Mouse (Mus musculus) megakaryocyte, adult 5-6 weeks (primary cell): ENCODE data around the gene Emd. TPM values are rescaled to one million over a fixed set of nuclear protein-coding genes. Genes with fewer than 3 reads are reported as not detected.
A peak's percentile ranks its signal among the peaks of the same experiment; 100 is the strongest.
"Not testable (repeated sequence)": the region's sequence is repeated elsewhere in the genome, so short reads cannot be mapped to it uniquely, and the experiment has no call there.

Experiments
- ATAC-seq: 2 replicates; pipeline ENCODE4 v1.8.0; 2016; ENCODE audit warnings: mild to moderate bottlenecking, inconsistent platforms; ENCODE audit not compliant: poor library complexity, severe bottlenecking
- total RNA-seq, 2 experiments: library from RNA; stranded (forward) in 1 of 2; stranded (reverse) in 1 of 2; fragments of 153-499, 151-499 nt in 1 of 2; fragments of 221-1000, 200-1000 nt in 1 of 2; gene quantifications; 2 replicates each; pipeline versions ENCODE4 v1.2.3 to v1.2.4; 2015 to 2017

The Emd gene
- 89.4 and 95.2 TPM in 2 replicates for total RNA-seq (2015)
- 73.3 and 99.8 TPM in 2 replicates for total RNA-seq (2017)

DNA sequence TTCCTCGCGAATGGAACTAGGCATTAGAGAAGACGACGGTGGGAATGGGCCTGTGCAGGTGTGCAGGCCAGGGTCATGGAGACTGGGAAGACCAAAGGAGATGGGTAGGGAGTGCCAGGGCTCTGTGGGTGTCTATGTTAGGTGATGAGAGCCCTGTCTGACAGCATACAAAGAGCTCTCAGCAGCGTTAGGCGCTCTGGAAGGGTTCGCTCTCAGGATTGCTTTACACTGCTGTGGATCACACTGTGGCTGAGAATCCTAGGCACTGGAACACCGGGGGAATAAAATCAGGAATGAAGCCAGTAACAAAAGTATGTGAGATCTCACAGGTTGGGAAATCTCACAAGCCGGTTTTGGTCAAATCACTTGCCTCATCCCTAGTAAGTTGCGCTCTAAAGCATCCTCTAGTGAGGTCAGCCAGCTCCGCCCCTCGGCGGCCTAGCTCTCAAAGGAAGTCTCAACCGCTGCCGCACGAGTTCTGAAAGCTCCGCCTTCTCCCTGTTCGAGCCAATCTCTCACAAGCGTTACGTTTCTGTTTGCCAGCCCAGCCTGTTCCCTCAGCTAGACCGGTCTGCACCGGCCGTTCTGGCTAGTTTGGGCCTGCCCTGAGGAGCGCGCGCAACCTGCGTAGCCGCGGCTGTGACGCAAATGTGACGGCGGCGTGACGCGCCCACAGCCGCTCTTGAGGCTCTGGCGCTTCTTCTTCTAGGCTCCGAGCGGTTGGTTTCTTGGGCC is at the start of gene Emd:
Emd (plus strand) TSS at position 535 of the 735 bp plus-strand sequence.
- ATAC-seq = peak; percentile 90

DNA sequence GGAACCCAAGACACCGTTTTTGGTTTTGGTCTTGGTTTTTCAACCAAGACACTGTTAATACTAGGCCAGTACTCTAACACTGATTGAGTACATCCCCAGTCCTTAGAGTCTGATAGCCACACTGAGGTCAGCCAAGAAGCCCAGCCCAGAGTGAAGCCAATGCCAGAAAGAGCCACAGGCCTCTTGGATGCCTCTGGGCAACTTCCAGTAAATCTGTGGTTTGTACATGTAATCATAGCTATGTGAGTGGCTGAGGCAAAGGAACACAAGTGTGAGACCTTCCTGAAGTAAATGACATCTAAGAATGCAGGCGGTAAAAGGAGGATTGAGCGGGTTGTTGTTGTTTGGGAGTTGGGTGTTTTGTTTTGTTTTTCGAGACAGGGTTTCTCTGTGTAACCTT is 36.0 kb upstream of the Emd start:
- no peak for ATAC-seq

DNA sequence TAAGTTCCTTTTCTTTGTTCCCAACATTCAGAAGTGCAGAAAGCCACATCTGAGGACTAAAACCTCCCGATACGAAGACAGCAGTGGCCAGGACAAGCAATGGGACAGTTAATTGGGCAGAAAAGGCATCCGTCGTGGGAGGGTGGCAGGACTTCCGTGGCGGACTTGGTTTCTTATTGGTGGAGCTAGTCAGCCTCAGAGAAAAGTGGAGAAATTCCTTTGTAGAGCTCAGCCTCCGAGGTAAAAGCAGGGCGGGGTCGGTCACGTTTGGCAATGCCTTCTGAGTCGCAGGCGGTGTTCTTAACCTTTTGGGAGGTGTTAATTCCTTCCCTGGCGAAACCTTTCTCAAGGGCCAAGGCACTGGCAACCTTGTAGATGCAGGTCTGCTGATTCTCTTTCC is 35.0 kb upstream of the Emd start:
- no peak for ATAC-seq

DNA sequence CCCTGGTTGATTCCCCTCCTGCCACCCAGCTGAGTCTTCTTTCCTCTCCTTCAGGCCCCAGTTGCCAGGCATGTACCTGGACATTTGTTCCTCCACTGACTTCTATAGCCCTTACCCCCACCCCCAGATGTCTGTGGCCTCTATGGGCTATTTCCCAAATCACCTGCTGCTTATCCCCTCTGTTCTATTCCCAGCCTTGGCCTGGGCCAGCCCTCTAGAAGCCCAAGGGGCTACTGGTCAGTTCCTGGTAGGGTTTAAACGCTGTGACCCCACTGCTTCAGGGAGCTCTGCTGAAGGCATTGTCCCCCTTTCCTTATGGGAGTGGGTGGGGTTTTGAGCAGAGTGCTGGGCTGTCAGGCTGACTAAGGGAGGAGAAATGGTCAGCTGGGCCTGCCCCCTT is 34.4 kb upstream of the Emd start:
- ATAC-seq = not testable (repeated sequence)

DNA sequence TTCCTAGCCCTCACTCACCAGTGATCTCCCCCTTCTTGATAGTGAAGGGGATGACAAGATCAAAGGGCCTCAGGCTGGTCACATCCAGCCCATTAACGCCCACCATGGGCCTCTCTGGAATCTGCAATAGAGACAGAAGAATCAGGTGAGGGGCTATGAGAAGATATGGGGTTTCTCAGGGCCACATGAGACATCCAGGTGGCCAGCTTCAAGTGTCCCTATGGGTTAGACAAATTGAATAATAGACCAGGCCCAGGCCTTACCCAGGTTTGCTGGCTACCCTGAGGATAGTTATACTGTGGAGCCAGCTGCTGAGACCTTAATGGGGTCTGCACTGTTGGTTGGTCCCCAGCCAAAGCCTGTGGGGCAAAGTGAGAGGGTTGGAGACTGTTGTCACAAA is 24.4 kb upstream of the Emd start:
- no peak for ATAC-seq

DNA sequence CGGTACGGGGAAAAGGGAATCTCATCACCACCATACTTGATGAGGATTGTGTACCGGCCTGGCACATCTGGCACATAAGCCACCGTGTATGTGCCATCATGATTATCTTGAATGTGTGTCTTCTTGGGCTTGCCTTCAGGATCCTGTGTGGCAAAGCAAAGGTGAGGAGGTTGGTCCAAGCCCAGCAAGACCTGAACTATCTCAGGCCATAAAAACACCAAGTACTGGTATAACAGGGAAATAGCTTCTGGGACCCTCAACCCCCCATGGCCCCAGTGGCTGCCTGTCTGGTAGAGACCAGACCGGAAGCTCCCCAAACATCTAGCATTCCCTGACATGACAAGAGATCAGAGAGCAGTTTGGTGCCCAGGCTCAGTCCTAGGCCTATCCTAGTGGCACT is 21.3 kb upstream of the Emd start:
- ATAC-seq = no peak

DNA sequence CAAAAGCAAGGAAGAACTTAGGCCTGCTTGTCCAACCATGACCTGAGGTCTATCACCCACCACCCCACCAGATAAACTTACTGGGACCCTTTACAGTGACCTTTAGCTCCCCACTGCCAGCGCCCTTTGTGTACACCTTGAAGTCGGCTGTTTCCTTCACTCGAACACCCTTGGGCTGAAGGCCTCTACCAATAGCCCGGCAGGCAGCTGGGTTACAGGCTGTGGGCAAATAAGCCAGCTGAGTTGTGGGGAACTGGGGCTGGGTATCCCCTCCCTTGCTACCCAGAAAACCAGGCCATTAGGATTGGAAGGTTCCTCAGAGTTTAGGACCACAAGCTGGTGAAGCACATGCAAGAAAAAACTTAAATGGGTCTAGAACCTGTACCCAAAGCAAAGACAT is 14.2 kb upstream of the Emd start:
- no peak for ATAC-seq

DNA sequence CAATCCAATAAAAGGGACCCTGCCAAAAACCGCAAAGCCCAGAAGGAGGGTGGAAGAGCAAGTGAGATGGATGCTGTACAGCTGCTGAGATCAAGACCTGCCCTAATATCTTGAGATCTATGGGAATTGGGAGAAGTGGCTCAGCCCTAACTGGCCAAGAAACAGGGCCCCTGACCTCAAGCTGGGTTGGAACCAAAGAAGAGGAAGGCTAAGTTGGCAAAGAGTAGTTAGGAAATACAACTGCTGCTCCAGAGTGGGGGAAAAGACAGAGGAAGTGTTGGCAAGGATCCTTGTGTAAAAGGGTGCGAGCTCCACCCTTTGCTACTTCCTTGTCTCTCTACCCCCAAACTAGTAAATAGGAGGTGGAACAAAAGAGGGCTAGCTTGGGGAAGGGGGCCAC is 11.1 kb upstream of the Emd start:
- ATAC-seq = peak; percentile 39

DNA sequence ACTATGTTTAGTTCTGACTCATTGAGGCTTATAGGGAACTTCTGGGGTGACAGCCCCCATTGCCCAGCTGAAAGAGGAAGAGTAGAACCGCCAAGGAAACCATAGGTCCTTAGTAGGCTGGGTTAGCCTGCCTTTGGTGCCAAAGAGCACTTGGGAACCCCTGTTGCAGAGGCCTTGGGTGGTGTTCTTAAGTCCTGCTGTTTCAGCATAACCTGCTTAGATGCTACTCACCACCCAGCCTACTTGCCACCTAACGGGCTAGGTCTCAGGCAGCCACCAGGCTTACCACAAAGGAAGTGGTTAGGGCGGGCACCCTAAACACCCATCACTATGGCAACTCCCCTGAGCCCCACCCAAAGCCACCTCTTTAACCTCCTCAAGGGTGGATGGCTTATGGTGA is 10.7 kb upstream of the Emd start:
- ATAC-seq = peak; percentile 61

DNA sequence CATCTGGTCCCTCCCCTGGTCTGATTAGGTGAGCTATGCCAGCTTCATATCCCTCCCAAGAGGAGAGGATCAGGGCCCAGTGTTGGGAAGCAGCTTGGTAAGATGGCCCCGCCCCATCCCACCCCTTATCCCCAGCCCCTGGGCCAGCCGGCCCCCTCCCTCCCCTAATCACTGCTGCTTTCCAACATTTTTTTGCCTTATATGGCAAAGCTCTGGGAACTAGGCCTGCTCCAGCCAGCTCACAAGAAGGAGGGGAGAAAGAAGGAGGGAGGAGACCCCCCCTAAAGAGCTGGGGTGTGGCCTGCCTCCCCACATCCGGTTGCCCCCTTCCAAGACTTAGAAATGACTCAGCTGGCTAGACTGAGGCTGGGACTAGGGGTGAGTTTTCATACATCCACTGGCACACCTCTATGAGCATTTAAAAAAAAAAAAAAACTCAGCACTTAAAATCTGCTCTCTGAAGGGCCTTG is 9.8 kb upstream of the Emd start:
- ATAC-seq = peak; percentile 8; the same call in 1 of the 2 replicates

DNA sequence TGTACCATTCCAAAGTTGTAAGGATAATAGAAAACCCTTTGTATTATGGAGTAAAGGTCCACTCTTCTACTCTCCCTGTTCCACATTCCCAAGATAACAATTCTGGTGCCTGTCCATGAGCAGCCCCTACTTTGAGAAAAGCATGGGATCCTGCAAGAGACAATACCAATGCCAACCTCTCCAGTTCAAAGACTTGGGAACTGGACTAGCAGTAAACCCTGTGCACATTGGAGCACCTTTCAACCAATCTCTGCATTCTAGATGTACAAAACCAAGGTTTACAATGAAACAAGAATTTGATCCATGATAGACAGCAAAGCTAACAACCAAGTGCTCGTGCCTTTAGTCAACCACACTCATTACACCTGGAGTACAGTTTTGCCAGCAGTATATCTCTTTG is 9.4 kb upstream of the Emd start:
- no peak for ATAC-seq

DNA sequence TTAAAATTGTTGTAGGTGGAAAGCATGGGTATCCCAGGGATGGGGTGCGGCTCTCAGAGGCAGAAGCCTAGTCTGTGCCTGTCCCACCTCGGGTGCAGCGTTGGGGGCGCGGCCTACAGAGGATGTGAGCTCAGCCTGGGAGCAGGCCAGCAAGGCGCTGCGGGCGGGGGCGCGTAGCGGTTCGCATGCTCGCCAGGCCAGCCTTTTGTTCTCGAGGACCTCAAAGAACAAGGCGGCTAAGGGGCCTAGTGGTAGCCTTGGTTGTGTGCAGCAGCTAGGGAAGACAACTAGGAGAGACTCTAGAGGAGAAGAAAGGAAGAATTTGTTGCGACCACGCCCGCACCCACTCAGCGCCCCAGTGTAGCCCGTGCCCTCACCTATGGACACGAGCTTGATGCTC is 8.8 kb upstream of the Emd start:
- peak; percentile 16 for ATAC-seq

DNA sequence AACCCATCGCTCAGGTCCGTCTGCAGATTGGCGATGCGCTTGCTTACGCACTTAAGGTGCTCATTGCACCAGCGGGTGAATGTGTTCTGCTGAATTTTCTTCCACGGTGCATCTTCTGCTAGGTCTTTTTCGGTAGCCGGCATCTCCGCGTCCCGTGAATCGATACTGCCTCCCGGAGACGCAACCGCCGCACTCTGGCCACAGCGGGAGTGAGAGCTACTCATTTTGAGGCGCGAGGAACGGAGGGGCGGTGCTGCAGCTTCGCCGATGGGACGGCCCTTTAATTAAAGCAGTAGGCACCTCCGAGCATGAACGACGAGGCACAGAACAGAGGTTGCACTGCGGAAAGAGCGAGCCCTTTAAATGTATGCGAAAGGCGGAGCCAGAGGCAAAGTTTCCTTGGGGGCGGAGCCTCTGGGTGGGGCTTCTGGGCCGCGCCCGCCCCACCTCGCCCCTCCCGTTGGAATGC is 8.2 kb upstream of the Emd start:
- peak; percentile 55 for ATAC-seq

DNA sequence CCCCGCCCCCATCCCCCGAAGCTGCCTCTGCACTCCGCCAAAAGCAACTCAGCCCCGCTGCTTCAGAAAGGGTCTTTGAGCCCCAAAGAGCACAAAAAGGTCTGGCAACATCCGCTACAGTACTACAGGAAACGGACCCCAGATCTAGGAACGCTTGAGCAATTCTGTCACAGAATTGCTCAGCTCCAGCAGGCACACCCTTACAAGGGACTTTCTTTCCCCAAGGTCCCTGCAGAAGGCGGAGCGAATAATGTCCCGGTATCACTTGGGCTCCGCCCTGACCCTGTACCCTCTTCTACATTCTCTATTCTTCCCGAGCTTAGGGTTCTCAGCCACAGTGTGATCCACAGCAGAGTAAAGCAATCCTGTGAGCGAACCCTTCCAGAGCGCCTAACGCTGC is 7.8 kb upstream of the Emd start:
- ATAC-seq = 0 out of 2 replicates have a peak, but pooled peaks have one; percentile 7

DNA sequence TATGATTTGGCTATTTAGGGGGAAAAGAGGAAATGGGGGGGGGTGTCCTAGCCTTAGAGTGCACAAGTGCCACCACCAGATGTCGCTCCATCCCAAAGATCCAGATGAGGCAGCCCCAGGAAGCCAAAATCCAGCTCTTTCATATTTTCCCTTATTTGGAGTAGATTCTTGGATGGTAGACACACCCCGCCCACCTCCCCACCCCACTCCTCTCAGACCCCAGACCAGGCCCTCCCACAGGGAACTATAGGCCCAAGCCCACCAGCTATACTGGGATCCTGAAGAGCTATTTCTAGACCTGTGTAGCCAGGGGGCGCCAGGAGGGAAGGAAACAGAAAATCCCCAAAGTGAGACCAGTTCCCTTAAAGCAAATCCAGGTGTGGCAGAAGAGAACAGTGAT is 5.8 kb upstream of the Emd start:
- ATAC-seq = no peak

DNA sequence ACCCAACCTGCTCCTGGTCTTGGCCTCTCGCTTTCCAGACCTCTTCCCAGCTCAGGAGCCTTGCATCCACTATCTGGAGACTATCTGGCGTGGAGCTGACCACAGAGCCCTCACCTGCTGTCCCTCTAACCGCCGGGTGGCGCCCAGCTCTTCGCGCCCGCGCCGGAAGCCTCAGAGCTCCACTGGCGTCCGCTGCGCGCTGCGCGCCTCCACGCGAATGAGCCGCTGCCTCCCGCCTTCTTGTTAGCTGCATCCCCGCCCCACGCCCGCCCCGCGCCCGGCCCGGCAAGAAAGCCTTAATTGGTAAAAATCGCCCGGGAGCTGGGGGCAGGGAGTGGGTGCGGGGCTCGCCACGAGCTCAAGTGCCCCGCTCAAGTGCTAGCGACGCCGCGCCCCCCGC is 4.9 kb upstream of the Emd start, which contains the start of gene Flna:
Flna (minus strand) TSS at position 206 of the 400 bp plus-strand sequence.
- ATAC-seq = peak; percentile 16; the same call in 1 of the 2 replicates

DNA sequence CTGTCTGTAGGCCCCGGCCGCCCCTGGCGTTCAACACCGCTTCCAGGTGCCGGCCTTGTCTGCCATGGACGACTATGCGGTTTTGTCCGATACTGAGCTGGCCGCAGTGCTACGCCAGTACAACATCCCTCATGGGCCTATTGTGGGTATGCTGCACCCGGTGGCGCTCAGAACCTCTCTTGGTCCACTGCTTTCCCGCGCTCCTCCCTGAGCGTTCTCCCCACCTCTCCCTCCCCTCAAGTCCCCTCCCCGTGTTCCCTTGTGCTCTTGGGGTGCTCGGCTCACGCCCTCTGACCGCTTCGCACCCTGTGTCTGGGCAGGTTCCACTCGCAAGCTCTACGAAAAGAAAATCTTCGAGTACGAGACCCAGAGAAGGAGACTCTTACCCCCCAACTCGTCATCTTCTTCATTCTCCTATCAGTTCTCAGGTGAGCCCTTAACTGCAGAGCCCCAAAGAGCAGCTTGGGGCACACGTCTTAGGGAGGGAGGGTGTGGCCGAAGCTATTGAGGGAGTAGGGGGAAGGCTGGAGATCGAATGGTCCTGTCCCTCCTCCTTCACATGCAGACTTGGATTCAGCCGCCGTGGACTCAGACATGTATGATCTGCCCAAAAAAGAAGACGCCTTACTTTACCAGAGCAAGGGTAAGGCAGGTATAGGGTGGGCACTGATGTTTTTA is 540 bp downstream of the Emd start:
- peak; percentile 31 for ATAC-seq

DNA sequence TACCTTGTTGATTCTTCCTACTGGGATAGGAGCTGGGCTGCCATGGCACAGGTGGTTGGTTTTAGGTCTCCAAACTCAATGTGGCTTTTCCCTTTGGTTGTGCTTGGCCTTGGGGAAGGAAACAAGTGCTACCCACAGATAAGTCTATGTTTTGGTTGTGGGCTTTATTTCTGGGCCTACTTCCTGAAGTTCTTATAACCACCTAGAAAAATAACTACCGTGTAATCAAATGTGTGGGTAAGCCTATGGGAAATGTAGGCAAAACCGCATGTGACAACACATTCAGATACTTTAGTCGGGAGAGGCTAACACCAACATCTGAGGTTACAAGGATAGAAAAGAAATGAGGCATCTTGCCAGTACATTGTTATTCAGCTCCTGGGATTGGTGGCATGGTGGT is 3.3 kb downstream of the Emd start:
- no peak for ATAC-seq

DNA sequence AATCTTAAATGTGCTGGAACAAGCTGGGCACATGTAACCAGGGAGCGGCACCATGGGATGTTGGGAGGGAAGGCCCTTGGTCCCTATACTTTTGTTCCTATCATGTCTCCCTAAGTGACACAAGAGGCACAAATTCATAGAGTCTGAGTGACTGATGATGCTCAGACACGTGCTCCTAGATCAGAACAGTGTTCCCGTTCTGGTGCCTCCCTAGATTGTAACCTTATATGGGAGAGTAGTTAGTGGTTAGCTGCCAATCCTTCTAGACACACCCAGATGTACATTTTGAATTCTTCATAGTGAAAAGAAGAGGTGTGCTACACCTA is 15.2 kb downstream of the Emd start:
- peak; percentile 18 for ATAC-seq

DNA sequence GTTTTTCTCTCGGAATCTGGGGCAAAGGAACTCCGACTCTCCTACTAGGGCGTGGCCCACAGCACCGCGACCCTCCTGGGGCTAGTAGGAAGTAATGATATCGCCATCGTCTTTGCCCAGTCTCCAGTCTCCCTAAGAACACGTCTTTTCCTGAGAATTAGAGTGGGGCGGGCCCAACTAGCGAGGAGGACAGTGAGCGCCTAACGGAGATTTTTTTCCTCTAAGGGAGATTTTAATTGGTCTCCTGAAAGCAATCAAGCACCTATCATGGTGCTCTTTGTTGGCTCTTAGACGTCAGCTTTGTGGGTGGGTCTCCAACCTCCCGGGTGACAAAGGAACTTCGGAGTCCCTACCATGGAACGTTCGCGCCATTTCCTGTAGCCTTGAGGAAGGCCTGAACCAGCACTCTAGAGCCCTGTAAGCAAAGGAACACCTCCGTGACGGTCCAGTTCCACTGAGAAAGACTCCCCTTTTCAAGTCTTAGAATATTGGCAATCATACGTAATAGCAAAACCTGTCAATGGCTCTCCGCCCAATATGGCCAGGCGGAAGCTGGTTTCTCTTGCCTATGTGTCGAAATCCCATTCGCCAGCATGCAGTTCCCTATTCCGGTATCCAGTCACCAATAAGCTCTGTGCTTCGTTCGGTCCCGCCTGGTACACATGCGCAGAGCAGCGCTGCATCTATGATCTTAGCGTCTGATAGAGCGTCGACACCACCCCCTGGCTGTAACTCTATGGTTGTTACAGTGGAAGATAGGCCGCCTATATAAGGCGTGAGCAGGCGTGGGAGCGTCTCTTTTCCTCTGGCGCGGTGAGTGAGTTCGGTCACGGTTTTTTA is 15.8 kb downstream of the Emd start, which contains the start of gene Rpl10:
Rpl10 (plus strand) TSS at position 751 of the 840 bp plus-strand sequence.
- ATAC-seq = peak; percentile 86

DNA sequence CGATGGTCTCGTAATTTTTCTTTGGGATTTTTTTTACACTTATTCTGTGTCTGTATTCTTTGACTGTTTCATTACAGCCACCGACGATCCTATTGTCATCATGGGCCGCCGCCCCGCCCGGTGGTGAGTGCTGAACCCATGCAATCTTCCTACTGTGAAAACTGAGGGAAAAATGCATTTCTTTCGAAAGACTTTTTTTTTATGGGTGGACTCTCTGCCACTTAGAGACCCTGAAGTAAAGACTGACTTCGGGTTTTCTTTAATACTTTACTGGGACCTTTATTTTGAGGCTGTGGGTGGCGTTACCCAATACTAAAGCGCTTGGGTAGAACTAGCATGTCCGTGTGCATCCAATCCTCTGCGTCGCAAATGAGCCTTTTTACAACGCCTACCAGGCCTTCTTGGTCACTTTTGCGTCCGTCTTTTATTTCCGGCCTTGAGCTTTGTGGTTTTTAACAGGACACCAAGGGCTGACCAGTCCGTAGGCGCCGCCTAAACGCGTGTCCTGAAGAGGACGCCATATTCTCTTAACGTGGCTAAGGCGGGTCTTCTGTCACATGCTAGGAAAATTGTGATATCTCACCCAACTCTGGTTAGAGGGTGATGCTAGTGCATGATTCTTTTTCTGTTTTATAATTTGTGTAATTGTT is 16.5 kb downstream of the Emd start:
- ATAC-seq = peak; percentile 25
